Mouse (Mus musculus) ES-E14 (cell line): Measurements from ENCODE around the gene Olfr553.

Experiments
- HCFC1 ChIP-seq: IDR thresholded peaks from 2 replicates; pipeline ENCODE4 v1.6.1; 2012; ENCODE audit warnings: low read length, inconsistent platforms, borderline replicate concordance; ENCODE audit not compliant: insufficient read depth
- MAFK ChIP-seq: IDR thresholded peaks from 2 replicates; pipeline ENCODE4 v1.6.1; 2014; ENCODE audit warnings: mild to moderate bottlenecking, low read depth, low read length, inconsistent platforms; ENCODE audit not compliant: insufficient read depth
- ZC3H11A ChIP-seq: IDR thresholded peaks from 2 replicates; pipeline ENCODE4 v1.6.1; 2012; ENCODE audit warnings: low read depth, mild to moderate bottlenecking, inconsistent platforms, low read length, borderline replicate concordance

- TF ChIP-seq HCFC1: no peak
- no peak for TF ChIP-seq MAFK
- no peak for TF ChIP-seq ZC3H11A
These were observed 40.5 kb upstream of the Olfr553 start, which contains the start of gene Olfr555 for GRCm38 (mm10) chr7:102658523-102658922.
